10 mouse cellular contexts compared by ENCODE assay signal in genomic region chr3:103859851-103860391, GRCm38 (mm10). TPM values are rescaled to one million over a fixed set of nuclear protein-coding genes. Genes with fewer than 3 reads are reported as not detected.
DNase-seq lines count a peak whose midpoint lies in the region; ATAC-seq and TF ChIP-seq lines count a peak whose summit lies in the region.
"Had no signal": no experiment of that assay in that cellular context is flagged by ENCODE, and none has a peak within 500 bp of the region (broad histone marks: within the 10 kb centered on the region; RNA-seq: fewer than 3 reads in every experiment).

No protein-coding gene starts in this region.

- no peak overlapping the region for H3K27ac ChIP-seq in gastrocnemius, adult 2 months
- no peak overlapping the region for H3K27ac ChIP-seq in forebrain, embryonic 13.5 days

- H3K4me3 ChIP-seq in gastrocnemius, adult 2 months = peak overlapping the region; percentile 23; the same call in 1 of the 2 replicates
- H3K4me3 ChIP-seq in megakaryocyte, embryonic 14.5 days (replicated peaks) = peak overlapping the region; percentile 90
- H3K4me3 ChIP-seq in forebrain, embryonic 13.5 days = no peak overlapping the region

- no peaks in the 10 kb centered on the region for H3K27me3 ChIP-seq in megakaryocyte, embryonic 14.5 days (replicated peaks)
- H3K27me3 ChIP-seq in forebrain, embryonic 13.5 days = no peaks in the 10 kb centered on the region

- DNase-seq in gastrocnemius, adult 2 months = no peak
- DNase-seq in gastrocnemius, postnatal 36 days = no peak
- peak; percentile 8 for DNase-seq in adrenal gland, postnatal 10 days
- DNase-seq in kidney, adult 9 months = peak; percentile 54
- no peak for DNase-seq in urinary bladder, adult 2 months (ENCODE audit: low spot score)
- DNase-seq in cerebellum, adult 9-11 months = no peak

- 69% methylated on average over 6 of the region's 6 CpGs for WGBS in forebrain, embryonic 13.5 days

- peaks cover 7% of the 10 kb centered on the region for H3K36me3 ChIP-seq in megakaryocyte, embryonic 14.5 days (replicated peaks; ENCODE audit: low read length)
- no peaks in the 10 kb centered on the region for H3K36me3 ChIP-seq in forebrain, embryonic 13.5 days (ENCODE audit: poor library complexity, severe bottlenecking)
- H3K36me3 ChIP-seq: G1E had no signal

- no peak for TF ChIP-seq CTCF in gastrocnemius, adult 2 months (IDR thresholded peaks at IDR 0.05)

- no peak overlapping the region for H3K9ac ChIP-seq in forebrain, embryonic 13.5 days

- ATAC-seq in forebrain, embryonic 13.5 days = no peak

- peaks cover 75% of the 10 kb centered on the region for H3K4me1 ChIP-seq in megakaryocyte, embryonic 14.5 days
- peaks cover 7% of the 10 kb centered on the region; the same call in 1 of the 2 replicates for H3K4me1 ChIP-seq in forebrain, embryonic 13.5 days

- no peaks in the 10 kb centered on the region for H3K9me3 ChIP-seq in megakaryocyte, embryonic 14.5 days
- H3K9me3 ChIP-seq in forebrain, embryonic 13.5 days (replicated peaks) = no peaks in the 10 kb centered on the region
- H3K9me3 ChIP-seq: G1E had no signal

- H3K4me2 ChIP-seq in forebrain, embryonic 13.5 days = no peak overlapping the region

- intact Hi-C loops in gastrocnemius, adult 2 months (cut with DNase I) = no loop called here
- intact Hi-C loops in gastrocnemius, postnatal 36 days (cut with DNase I) = no loop called here

RNA-seq across cellular contexts. Expression of gene Ptpn22, which starts 0.3 kb away (rescaled TPM):
- under 1 TPM; 0.18 to 0.42 TPM for total RNA-seq in gastrocnemius, adult 2 months (2021)
- total RNA-seq in gastrocnemius, postnatal 36 days (2021) = under 1 TPM; 0.52 to 0.59 TPM
- total RNA-seq in adrenal gland, postnatal 10 days (2021) = 1 to 10 TPM; 2.6 to 3.2 TPM
- 3.6 TPM in 1 of 2 replicates, not detected in the other for polyA plus RNA-seq in megakaryocyte, embryonic 14.5 days (2012; ENCODE audit: insufficient read depth, low replicate concordance)
- polyA plus RNA-seq in urinary bladder, adult 2 months (2012; rRNA removed) = 1.6 and 1.7 TPM in 2 replicates
- 0.14 and 0.37 TPM in 2 replicates for polyA plus RNA-seq in forebrain, embryonic 13.5 days (2015; fragmentation: Nextera tagmentation; extraction: Ambion mirVana)
- polyA plus RNA-seq: G1E had no signal

RNA-seq across cellular contexts. Expression of gene Bcl2l15, which starts 27.5 kb away (rescaled TPM):
- total RNA-seq in gastrocnemius, adult 2 months (2021) = under 1 TPM; 0.23 to 0.73 TPM
- under 1 TPM in 1 of 2 experiments, not detected in 1; 0.44 TPM for total RNA-seq in gastrocnemius, postnatal 36 days (2021)
- under 1 TPM in 1 of 2 experiments, not detected in 1; 0.36 TPM for total RNA-seq in adrenal gland, postnatal 10 days (2021)
- not detected in 2 replicates for polyA plus RNA-seq in megakaryocyte, embryonic 14.5 days (2012; ENCODE audit: insufficient read depth, low replicate concordance)
- polyA plus RNA-seq in urinary bladder, adult 2 months (2012; rRNA removed) = 0.18 and 0.19 TPM in 2 replicates
- polyA plus RNA-seq in forebrain, embryonic 13.5 days (2015; fragmentation: Nextera tagmentation; extraction: Ambion mirVana) = 0.44 TPM in 1 of 2 replicates, not detected in the other
- polyA plus RNA-seq: G1E had no signal

RNA-seq across cellular contexts. Expression of gene Gm43064, which starts 50.5 kb away (rescaled TPM):
- total RNA-seq in gastrocnemius, adult 2 months (2021) = under 1 TPM; 0.46 to 0.47 TPM
- under 1 TPM in 1 of 2 experiments, not detected in 1; 0.49 TPM for total RNA-seq in gastrocnemius, postnatal 36 days (2021)
- under 1 TPM in 1 of 2 experiments, not detected in 1; 0.58 TPM for total RNA-seq in adrenal gland, postnatal 10 days (2021)
- not detected in 2 replicates for polyA plus RNA-seq in megakaryocyte, embryonic 14.5 days (2012; ENCODE audit: insufficient read depth, low replicate concordance)
- polyA plus RNA-seq in urinary bladder, adult 2 months (2012; rRNA removed) = 0.06 and 0.34 TPM in 2 replicates
- polyA plus RNA-seq in forebrain, embryonic 13.5 days (2015; fragmentation: Nextera tagmentation; extraction: Ambion mirVana) = not detected in 2 replicates
- polyA plus RNA-seq: large intestine, adult 2 months had no signal

RNA-seq across cellular contexts. Expression of gene Ap4b1, which starts 50.6 kb away (rescaled TPM):
- 1 to 10 TPM; 7.1 to 8.8 TPM for total RNA-seq in gastrocnemius, adult 2 months (2021)
- 10 to 100 TPM in 1 of 2 experiments, 1 to 10 TPM in 1; 7.4 to 10.8 TPM for total RNA-seq in gastrocnemius, postnatal 36 days (2021)
- 10 to 100 TPM; 18.8 to 23.7 TPM for total RNA-seq in adrenal gland, postnatal 10 days (2021)
- polyA plus RNA-seq in megakaryocyte, embryonic 14.5 days (2012; ENCODE audit: insufficient read depth, low replicate concordance) = 2.8 and 3.6 TPM in 2 replicates
- polyA plus RNA-seq in urinary bladder, adult 2 months (2012; rRNA removed) = 20.5 and 22.3 TPM in 2 replicates
- polyA plus RNA-seq in forebrain, embryonic 13.5 days (2015; fragmentation: Nextera tagmentation; extraction: Ambion mirVana) = 23.2 and 25.0 TPM in 2 replicates

RNA-seq across cellular contexts. Expression of gene Dclre1b, which starts 50.7 kb away (rescaled TPM):
- total RNA-seq in gastrocnemius, adult 2 months (2021) = 1 to 10 TPM; 6.4 to 8.6 TPM
- total RNA-seq in gastrocnemius, postnatal 36 days (2021) = 1 to 10 TPM; 2.5 to 5.1 TPM
- total RNA-seq in adrenal gland, postnatal 10 days (2021) = 10 to 100 TPM; 15.1 to 16.9 TPM
- 3.1 and 10.5 TPM in 2 replicates for polyA plus RNA-seq in megakaryocyte, embryonic 14.5 days (2012; ENCODE audit: insufficient read depth, low replicate concordance)
- polyA plus RNA-seq in urinary bladder, adult 2 months (2012; rRNA removed) = 7.5 and 8.1 TPM in 2 replicates
- polyA plus RNA-seq in forebrain, embryonic 13.5 days (2015; fragmentation: Nextera tagmentation; extraction: Ambion mirVana) = 31.0 and 32.7 TPM in 2 replicates

Comparison
In these comparisons a context has a peak if more than half of its experiments do, and no peak if none do; other contexts are left out.
1. DNase-seq: peak in adrenal gland, postnatal 10 days (single experiment) and kidney, adult 9 months (single experiment); none in gastrocnemius, adult 2 months (single experiment), gastrocnemius, postnatal 36 days (0 of 2), urinary bladder, adult 2 months (single experiment) and cerebellum, adult 9-11 months (single experiment).